Mouse (Mus musculus) megakaryocyte, embryonic 14.5 days (primary cell): ENCODE measurements around the gene Ppp1r9a.

ENCODE experiments used
- FLI1 ChIP-seq: IDR thresholded peaks from 2 replicates; pipeline ENCODE4 v1.6.1; 2012; ENCODE audit warnings: low read length, inconsistent platforms, mixed read lengths
- GATA1 ChIP-seq: IDR thresholded peaks from 3 replicates; pipeline ENCODE4 v1.6.1; 2012; ENCODE audit warnings: mixed read lengths, low read length, inconsistent platforms, borderline replicate concordance

DNA sequence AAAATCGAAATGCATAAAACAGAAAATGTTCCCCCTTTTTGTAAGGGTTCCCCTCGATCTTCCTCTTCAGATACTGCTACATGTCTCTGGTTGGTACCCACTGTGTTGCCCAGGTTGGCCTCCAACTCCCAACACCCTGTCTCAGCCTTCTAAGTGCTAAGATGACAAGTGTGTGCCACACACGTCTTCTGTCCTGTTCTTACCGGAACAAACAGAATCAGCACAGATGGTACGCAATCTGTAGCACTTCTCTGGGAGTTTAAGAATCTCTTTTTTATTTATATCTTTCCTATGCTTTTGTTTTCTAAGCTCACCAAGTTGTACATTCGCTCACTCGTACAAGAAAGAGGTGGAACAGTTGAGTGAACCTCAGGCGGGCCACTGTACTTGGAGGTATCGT is 37.9 kb downstream of the Ppp1r9a start:
- TF ChIP-seq GATA1 (no peak), FLI1 (no peak)
